9 mouse cellular contexts compared by ENCODE assay signal in the genomic region with DNA sequence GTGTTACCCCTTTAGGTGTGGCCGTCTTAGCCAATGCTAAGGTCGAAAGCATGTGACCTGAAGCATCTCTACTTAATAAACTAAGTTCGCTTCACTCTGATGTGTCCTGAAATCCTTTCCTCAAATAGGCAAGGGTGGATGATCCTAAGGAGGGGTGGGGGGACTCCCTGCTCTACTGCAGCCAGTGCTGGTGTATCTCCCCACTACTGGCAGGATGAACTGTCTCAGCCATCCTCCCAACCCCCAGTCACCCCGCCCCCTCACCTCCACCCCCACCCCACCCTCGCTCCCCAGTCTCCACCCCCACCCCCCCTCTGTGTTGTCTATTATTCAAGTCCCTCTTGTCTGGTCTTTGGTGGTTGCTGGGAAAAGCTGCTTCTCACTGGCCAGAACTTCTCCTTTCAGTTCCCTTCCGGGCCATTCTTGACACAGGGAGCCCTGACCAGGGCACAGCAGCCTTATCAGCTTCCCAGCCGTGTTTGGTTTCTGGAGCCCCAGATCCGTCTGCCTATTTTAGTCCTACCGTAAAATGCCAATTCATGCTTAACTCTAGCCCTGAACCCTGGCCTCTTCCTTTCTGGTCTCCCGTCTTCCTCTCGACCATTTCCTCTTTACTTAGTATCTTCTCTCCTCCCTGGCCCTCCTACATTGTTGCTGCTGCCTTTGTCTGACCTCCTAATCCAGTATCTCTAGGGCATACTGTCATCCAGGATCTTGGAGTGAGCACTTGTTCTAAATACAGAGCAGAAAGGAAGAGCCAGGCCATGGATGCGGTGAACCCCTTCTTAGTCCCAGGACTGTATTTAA. TPM values are rescaled to one million over a fixed set of nuclear protein-coding genes. Genes with fewer than 3 reads are reported as not detected.
DNase-seq lines count a peak whose midpoint lies in the region; ATAC-seq lines count a peak whose summit lies in the region.
"Had no signal": no experiment of that assay in that cellular context is flagged by ENCODE, and none has a peak within 500 bp of the region (broad histone marks: within the 10 kb centered on the region; RNA-seq: fewer than 3 reads in every experiment).

No protein-coding gene starts in this region.

- no peaks in the 10 kb centered on the region for H3K27me3 ChIP-seq in liver, embryonic 12.5 days (replicated peaks)
- H3K27me3 ChIP-seq: hindbrain, embryonic 15.5 days; limb, embryonic 12.5 days had no signal

- H3K36me3 ChIP-seq in liver, embryonic 12.5 days: no peaks in the 10 kb centered on the region
- H3K36me3 ChIP-seq: hindbrain, embryonic 15.5 days; limb, embryonic 12.5 days had no signal

- no peaks in the 10 kb centered on the region for H3K9me3 ChIP-seq in liver, embryonic 12.5 days (replicated peaks)
- H3K9me3 ChIP-seq: hindbrain, embryonic 15.5 days; limb, embryonic 12.5 days had no signal

- peak overlapping the region; percentile 40; the same call in 1 of the 2 replicates for H3K9ac ChIP-seq in liver, embryonic 12.5 days
- H3K9ac ChIP-seq: hindbrain, embryonic 15.5 days; limb, embryonic 12.5 days had no signal

- H3K4me3 ChIP-seq in liver, embryonic 12.5 days: peak overlapping the region; percentile 22
- H3K4me3 ChIP-seq: hindbrain, embryonic 15.5 days; limb, embryonic 12.5 days had no signal

- H3K27ac ChIP-seq in liver, embryonic 12.5 days: peak overlapping the region; percentile 87
- H3K27ac ChIP-seq: hindbrain, embryonic 15.5 days; limb, embryonic 12.5 days had no signal

- 12% methylated on average over 11 of the region's 12 CpGs for whole genome bisulfite sequencing in liver, embryonic 12.5 days (ENCODE audit: insufficient replicate concordance)

- ATAC-seq in liver, embryonic 12.5 days: peak; percentile 89

- H3K4me2 ChIP-seq in liver, embryonic 12.5 days: peak overlapping the region; percentile 62
- H3K4me2 ChIP-seq: hindbrain, embryonic 15.5 days; limb, embryonic 12.5 days had no signal

- peak; percentile 44 to 50 for DNase-seq in right cerebral cortex, postnatal 10 days (ENCODE audit: low spot score in 2 of 2)
- DNase-seq in right cerebral cortex, postnatal 14 days: no peak
- DNase-seq in c-Kit-positive CD71-positive TER-119-positive erythroid progenitor cells, embryonic 14.5 days (ENCODE audit: low spot score): peak; percentile 47
- no peak for DNase-seq in thymus, postnatal 0 days (ENCODE audit: low spot score)
- no peak for DNase-seq in cerebellum, postnatal 25 days
- no peak for DNase-seq in cerebellum, adult 8-10 months

- H3K4me1 ChIP-seq in liver, embryonic 12.5 days: peaks cover 51% of the 10 kb centered on the region
- H3K4me1 ChIP-seq: hindbrain, embryonic 15.5 days; limb, embryonic 12.5 days had no signal

RNA-seq across cellular contexts. Expression of a gene that starts 4.4 kb away (rescaled TPM):
- polyA plus RNA-seq in liver, embryonic 12.5 days (2016; fragmentation: Nextera tagmentation; extraction: Ambion mirVana): 40.5 and 40.6 TPM in 2 replicates
- polyA plus RNA-seq in thymus, postnatal 0 days (2015; fragmentation: Nextera tagmentation; extraction: Ambion mirVana): 33.1 and 45.9 TPM in 2 replicates

RNA-seq across cellular contexts. Expression of a gene that starts 13.9 kb away (rescaled TPM):
- 8.7 and 11.0 TPM in 2 replicates for polyA plus RNA-seq in liver, embryonic 12.5 days (2016; fragmentation: Nextera tagmentation; extraction: Ambion mirVana)
- 6.2 and 13.1 TPM in 2 replicates for polyA plus RNA-seq in thymus, postnatal 0 days (2015; fragmentation: Nextera tagmentation; extraction: Ambion mirVana)

RNA-seq across cellular contexts. Expression of a gene that starts 37.0 kb away (rescaled TPM):
- polyA plus RNA-seq in liver, embryonic 12.5 days (2016; fragmentation: Nextera tagmentation; extraction: Ambion mirVana): 10.5 and 11.4 TPM in 2 replicates
- 4.8 TPM in 2 replicates for polyA plus RNA-seq in thymus, postnatal 0 days (2015; fragmentation: Nextera tagmentation; extraction: Ambion mirVana)

RNA-seq across cellular contexts. Expression of a gene that starts 55.4 kb away (rescaled TPM):
- 0.96 and 1.3 TPM in 2 replicates for polyA plus RNA-seq in liver, embryonic 12.5 days (2016; fragmentation: Nextera tagmentation; extraction: Ambion mirVana)
- 16.6 and 16.9 TPM in 2 replicates for polyA plus RNA-seq in thymus, postnatal 0 days (2015; fragmentation: Nextera tagmentation; extraction: Ambion mirVana)

RNA-seq across cellular contexts. Expression of a gene that starts 58.6 kb away (rescaled TPM):
- 163 and 167 TPM in 2 replicates for polyA plus RNA-seq in liver, embryonic 12.5 days (2016; fragmentation: Nextera tagmentation; extraction: Ambion mirVana)
- 266 and 303 TPM in 2 replicates for polyA plus RNA-seq in thymus, postnatal 0 days (2015; fragmentation: Nextera tagmentation; extraction: Ambion mirVana)

Comparison
In these comparisons a context has a peak if more than half of its experiments do, and no peak if none do; other contexts are left out.
1. DNase-seq: peak in right cerebral cortex, postnatal 10 days (2 of 2) and c-Kit-positive CD71-positive TER-119-positive erythroid progenitor cells, embryonic 14.5 days (single experiment); none in right cerebral cortex, postnatal 14 days (single experiment), thymus, postnatal 0 days (single experiment), cerebellum, postnatal 25 days (0 of 2) and cerebellum, adult 8-10 months (single experiment).